Mouse (Mus musculus): Measurements from ENCODE around the gene Idi2. TPM values are rescaled to one million over a fixed set of nuclear protein-coding genes. Genes with fewer than 3 reads are reported as not detected.
"Not testable (repeated sequence)": the region's sequence is repeated elsewhere in the genome, so short reads cannot be mapped to it uniquely, and the experiment has no call there.

Idi2 gene
- not detected in 2 replicates for polyA plus RNA-seq (2011; ENCODE audit: insufficient read depth, insufficient read length, low replicate concordance, missing spikeins)

DNA sequence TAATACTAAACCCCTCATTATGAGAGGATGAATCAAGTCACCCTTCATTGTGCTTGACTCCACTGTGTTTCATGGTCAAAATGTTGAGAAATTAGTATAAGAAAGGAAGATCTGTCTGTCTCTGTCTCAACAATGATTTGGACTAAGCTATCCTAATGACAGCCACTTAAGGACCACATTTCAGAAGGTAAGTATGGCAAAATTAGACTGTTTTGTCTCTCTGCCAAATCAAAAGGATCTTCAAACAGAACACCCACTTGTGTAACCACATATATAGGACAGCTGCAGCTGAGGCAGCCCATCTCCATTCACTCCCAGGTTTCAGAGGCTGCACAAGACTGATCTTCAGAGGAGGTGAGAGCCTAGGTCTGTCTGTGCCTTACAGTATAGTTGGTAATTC, at the start of gene Idi2:
TSS of gene Idi2 (plus strand) at position 301 of the 400 bp plus-strand sequence.
- H3K4me1 ChIP-seq (ENCODE audit: control insufficient read depth, insufficient read depth, low read length); H3K27ac ChIP-seq (ENCODE audit: control insufficient read depth, insufficient read depth, low read depth, low read length, poor library complexity); H3K4me3 ChIP-seq (replicated peaks; ENCODE audit: control insufficient read depth, low read depth, low read length): not testable (repeated sequence)

DNA sequence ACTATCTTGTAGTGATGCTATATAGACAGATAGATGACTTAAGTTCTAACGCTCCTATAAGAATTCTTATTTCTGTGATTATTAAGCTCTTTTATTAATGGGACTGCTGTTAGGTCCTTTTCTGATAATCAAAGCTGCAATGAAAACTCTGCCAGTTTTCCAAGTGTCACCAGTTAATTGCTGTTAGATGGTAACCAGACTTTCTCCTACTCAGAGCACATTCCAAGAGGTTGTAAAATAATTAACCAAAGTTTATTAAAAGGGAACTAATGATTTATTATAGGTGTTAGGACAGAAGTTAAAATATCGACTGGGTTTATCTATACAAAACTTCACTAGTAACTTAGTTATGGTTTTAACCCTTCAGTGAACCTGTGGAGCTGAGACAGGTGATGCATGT, 46.7 kb upstream of the Idi2 start:
- 78% methylated on average over 2 of the region's 2 CpGs for WGBS
- H3K4me1 ChIP-seq (ENCODE audit: control insufficient read depth, insufficient read depth, low read length); H3K27ac ChIP-seq (ENCODE audit: control insufficient read depth, insufficient read depth, low read depth, low read length, poor library complexity); H3K4me3 ChIP-seq (replicated peaks; ENCODE audit: control insufficient read depth, low read depth, low read length): not testable (repeated sequence)

DNA sequence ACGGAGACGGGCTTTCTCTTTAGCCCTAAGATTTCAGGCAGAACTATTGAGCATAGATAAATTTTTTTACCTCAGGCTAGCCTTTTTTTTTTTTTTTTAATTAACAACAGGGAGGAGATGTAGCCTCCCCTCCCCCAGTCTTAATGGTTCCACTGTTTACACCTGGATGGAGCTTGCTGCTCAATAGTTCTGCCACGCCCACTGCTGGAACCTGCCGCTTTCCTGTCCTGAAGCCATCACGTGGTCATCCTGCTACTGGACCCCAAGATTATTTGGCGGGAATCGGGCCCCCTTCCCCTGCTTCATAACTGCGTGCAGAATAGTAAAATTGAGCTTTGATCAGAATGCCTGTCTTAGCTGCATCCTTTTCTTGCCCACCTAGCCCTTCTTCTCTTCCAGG, 38.8 kb upstream of the Idi2 start:
- WGBS = 90% methylated on average over 8 of the region's 8 CpGs
- not testable (repeated sequence) for H3K27ac ChIP-seq (ENCODE audit: control insufficient read depth, insufficient read depth, low read depth, low read length, poor library complexity); H3K4me1 ChIP-seq (ENCODE audit: control insufficient read depth, insufficient read depth, low read length); H3K4me3 ChIP-seq (replicated peaks; ENCODE audit: control insufficient read depth, low read depth, low read length)

DNA sequence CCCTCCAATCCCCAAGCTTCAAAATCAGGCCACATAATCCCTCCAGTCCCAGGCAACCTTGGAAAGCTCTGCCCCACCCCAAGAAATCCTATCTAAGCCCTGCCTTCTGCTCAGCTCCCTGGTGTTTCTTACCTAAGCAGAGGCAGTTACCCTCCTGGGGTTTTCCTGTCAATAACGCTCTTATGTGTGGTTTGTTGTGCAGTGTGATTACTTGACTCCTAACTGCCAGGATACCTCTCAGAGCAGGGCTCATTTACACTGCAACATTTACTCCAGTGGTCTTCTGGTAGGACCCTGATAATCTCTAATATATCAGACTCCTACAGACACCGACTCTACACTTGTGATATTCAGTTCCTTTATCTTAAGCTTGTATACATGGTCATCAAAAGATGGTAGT, 19.2 kb upstream of the Idi2 start:
- Histone ChIP-seq H3K4me1 (ENCODE audit: control insufficient read depth, insufficient read depth, low read length) (no peaks in the 10 kb centered on the region), H3K4me3 (replicated peaks; ENCODE audit: control insufficient read depth, low read depth, low read length) (no peak overlapping the region), H3K27ac (ENCODE audit: control insufficient read depth, insufficient read depth, low read depth, low read length, poor library complexity) (no peak overlapping the region)
- TF ChIP-seq CTCF (IDR thresholded peaks at IDR 0.05; ENCODE audit: control insufficient read depth, insufficient read depth, low read length) = no peak
- TF ChIP-seq POLR2A (IDR thresholded peaks at IDR 0.05; ENCODE audit: borderline replicate concordance, control insufficient read depth, low read depth, low read length) = no peak
- WGBS = 41% methylated on average over 2 of the region's 2 CpGs

DNA sequence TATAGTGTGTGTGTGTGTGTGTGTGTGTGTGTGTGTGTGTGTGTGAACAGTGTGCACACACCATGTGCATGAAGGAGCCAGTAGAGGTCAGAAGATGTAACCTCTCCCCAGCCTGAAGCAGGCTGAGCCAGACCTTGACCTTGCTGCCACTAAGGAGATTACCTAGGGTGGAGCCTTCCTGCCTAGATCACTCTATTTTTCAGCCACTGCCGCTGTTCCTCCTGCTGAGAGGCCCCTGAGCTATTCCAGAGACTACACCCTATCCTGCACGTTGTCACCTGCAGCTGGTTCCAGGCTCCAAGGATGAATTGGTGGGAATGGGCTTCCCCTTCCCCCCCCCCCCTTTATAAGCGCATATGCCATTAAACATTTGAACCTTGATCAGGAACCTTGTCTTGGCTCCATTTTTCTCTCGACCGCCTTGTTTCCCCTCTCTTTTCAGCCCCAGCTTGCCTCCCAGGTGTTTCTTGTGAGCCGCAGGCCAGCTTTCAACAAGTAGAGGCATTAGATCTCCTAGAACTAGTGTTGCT, 15.0 kb upstream of the Idi2 start:
- 80% methylated on average over 6 of the region's 6 CpGs for WGBS
- H3K27ac ChIP-seq (ENCODE audit: control insufficient read depth, insufficient read depth, low read depth, low read length, poor library complexity); H3K4me1 ChIP-seq (ENCODE audit: control insufficient read depth, insufficient read depth, low read length); H3K4me3 ChIP-seq (replicated peaks; ENCODE audit: control insufficient read depth, low read depth, low read length): not testable (repeated sequence)

DNA sequence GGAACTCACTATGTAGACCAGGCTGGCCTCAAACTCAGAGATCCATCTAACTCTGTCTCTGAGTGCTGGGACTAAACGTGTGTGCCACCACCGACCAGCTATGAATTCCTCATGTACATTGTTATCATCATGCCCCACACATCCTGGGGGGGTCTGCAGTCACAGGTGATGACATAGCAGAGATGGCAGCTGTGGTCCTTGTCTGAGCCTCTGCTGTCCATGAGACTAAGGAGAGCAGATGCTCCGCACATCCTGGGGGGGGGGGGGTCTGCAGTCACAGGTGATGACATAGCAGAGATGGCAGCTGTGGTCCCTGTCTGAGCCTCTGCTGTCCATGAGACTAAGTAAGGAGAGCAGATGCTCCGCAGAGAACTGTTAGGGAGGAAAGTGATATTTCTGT, 11.6 kb upstream of the Idi2 start:
- H3K27ac ChIP-seq (ENCODE audit: control insufficient read depth, insufficient read depth, low read depth, low read length, poor library complexity); H3K4me1 ChIP-seq (ENCODE audit: control insufficient read depth, insufficient read depth, low read length); H3K4me3 ChIP-seq (replicated peaks; ENCODE audit: control insufficient read depth, low read depth, low read length): not testable (repeated sequence)
- 69% methylated on average over 4 of the region's 4 CpGs for WGBS

DNA sequence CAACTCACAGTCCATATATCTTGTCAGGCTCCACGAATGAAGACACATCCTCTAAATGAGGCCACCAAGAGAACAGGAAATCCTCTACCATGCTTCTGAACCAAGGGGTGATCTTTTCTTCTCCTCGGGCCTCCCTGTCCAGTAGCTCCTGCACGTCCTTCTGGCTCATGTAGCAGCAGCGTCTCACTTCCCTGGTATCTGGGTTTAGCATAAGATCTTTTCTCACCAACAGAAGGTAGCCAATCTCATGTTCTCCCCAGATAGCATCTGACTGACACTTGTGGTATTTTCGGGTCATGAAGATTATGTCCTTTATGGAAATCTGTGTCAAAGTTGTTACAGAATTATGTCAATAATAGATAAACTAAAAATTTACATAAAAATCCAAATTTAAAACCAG, 11.0 kb upstream of the Idi2 start:
- H3K4me3 ChIP-seq (replicated peaks; ENCODE audit: control insufficient read depth, low read depth, low read length); H3K4me1 ChIP-seq (ENCODE audit: control insufficient read depth, insufficient read depth, low read length); H3K27ac ChIP-seq (ENCODE audit: control insufficient read depth, insufficient read depth, low read depth, low read length, poor library complexity): not testable (repeated sequence)
- 7% methylated on average over 1 of the region's 5 CpGs for WGBS

DNA sequence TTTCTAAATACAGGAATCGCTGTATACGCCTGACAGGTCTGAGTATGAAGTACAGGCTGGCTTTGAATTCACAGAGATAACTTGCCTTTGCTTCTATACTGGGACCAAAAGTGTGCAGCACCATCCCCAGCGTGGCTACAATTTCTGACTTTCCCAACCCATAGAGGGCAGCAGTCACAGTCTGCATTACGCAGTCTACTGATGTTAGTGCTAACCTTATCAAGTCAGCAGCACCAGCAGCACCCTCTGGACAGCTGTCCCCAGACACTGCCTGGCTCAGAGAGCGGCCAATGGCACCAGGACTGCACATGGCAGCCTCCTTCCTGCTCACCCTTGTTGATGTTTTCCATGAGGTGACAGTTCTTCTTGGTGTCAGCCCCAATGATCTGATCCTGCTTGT, 8.8 kb upstream of the Idi2 start:
- H3K4me3 ChIP-seq (replicated peaks; ENCODE audit: control insufficient read depth, low read depth, low read length) = not testable (repeated sequence)
- WGBS = no CpG with 5 or more reads among the region's 5 CpGs

DNA sequence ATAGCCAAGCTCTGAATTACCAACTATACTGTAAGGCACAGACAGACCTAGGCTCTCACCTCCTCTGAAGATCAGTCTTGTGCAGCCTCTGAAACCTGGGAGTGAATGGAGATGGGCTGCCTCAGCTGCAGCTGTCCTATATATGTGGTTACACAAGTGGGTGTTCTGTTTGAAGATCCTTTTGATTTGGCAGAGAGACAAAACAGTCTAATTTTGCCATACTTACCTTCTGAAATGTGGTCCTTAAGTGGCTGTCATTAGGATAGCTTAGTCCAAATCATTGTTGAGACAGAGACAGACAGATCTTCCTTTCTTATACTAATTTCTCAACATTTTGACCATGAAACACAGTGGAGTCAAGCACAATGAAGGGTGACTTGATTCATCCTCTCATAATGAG, 4.5 kb upstream of the Idi2 start, which contains the start of gene Gm9745:
TSS of gene Gm9745 (minus strand) at position 101 of the 400 bp plus-strand sequence.
- H3K4me1 ChIP-seq (ENCODE audit: control insufficient read depth, insufficient read depth, low read length); H3K4me3 ChIP-seq (replicated peaks; ENCODE audit: control insufficient read depth, low read depth, low read length); H3K27ac ChIP-seq (ENCODE audit: control insufficient read depth, insufficient read depth, low read depth, low read length, poor library complexity): not testable (repeated sequence)

More for the DNA sequence above, 8.8 kb upstream of the Idi2 start:
- not testable (repeated sequence) for H3K4me1 ChIP-seq (ENCODE audit: control insufficient read depth, insufficient read depth, low read length); H3K27ac ChIP-seq (ENCODE audit: control insufficient read depth, insufficient read depth, low read depth, low read length, poor library complexity)

DNA sequence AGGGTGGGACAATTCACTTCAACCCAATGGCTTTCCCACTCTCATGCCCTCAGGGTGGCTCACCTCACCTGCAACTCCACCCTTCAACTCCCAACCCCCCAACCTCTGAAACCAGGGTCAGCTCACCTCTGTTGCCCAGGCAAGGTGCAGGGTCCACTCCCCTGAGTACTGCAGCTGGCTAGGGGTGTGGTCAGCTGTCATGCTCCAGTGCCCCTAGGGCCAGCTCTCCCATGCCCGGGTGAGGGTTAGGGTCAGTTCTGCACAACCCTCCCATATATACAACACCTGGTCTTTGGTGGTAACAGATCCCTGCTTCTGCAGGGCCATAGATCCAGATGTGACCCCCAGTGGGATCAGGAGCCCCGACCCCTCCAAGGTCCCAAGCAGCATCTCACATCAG, 2.5 kb downstream of the Idi2 start:
- not testable (repeated sequence) for H3K4me3 ChIP-seq (replicated peaks; ENCODE audit: control insufficient read depth, low read depth, low read length); H3K4me1 ChIP-seq (ENCODE audit: control insufficient read depth, insufficient read depth, low read length); H3K27ac ChIP-seq (ENCODE audit: control insufficient read depth, insufficient read depth, low read depth, low read length, poor library complexity)
- 90% methylated on average over 2 of the region's 2 CpGs for WGBS

DNA sequence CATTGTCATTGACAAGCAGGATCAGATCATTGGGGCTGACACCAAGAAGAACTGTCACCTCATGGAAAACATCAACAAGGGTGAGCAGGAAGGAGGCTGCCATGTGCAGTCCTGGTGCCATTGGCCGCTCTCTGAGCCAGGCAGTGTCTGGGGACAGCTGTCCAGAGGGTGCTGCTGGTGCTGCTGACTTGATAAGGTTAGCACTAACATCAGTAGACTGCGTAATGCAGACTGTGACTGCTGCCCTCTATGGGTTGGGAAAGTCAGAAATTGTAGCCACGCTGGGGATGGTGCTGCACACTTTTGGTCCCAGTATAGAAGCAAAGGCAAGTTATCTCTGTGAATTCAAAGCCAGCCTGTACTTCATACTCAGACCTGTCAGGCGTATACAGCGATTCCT, 4.2 kb downstream of the Idi2 start:
- not testable (repeated sequence) for H3K4me1 ChIP-seq (ENCODE audit: control insufficient read depth, insufficient read depth, low read length); H3K27ac ChIP-seq (ENCODE audit: control insufficient read depth, insufficient read depth, low read depth, low read length, poor library complexity); H3K4me3 ChIP-seq (replicated peaks; ENCODE audit: control insufficient read depth, low read depth, low read length)
- WGBS = no CpG with 5 or more reads among the region's 5 CpGs

DNA sequence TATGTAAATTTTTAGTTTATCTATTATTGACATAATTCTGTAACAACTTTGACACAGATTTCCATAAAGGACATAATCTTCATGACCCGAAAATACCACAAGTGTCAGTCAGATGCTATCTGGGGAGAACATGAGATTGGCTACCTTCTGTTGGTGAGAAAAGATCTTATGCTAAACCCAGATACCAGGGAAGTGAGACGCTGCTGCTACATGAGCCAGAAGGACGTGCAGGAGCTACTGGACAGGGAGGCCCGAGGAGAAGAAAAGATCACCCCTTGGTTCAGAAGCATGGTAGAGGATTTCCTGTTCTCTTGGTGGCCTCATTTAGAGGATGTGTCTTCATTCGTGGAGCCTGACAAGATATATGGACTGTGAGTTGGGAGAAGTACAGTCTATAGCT, 6.4 kb downstream of the Idi2 start:
- H3K27ac ChIP-seq (ENCODE audit: control insufficient read depth, insufficient read depth, low read depth, low read length, poor library complexity); H3K4me1 ChIP-seq (ENCODE audit: control insufficient read depth, insufficient read depth, low read length); H3K4me3 ChIP-seq (replicated peaks; ENCODE audit: control insufficient read depth, low read depth, low read length): not testable (repeated sequence)
- WGBS = 9% methylated on average over 1 of the region's 5 CpGs

DNA sequence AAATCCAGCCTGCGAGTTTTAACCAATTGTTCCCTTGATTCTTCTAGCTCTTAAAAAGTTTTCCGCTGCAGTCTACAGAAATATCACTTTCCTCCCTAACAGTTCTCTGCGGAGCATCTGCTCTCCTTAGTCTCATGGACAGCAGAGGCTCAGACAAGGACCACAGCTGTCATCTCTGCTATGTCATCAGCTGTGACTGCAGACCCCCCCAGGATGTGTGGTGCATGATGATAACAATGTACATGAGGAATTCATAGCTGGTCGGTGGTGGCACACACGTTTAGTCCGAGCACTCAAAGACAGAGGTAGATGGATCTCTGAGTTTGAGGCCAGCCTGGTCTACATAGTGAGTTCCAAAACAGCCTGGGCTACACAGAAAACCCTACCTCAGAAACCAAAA, 6.9 kb downstream of the Idi2 start:
- H3K4me3 ChIP-seq (replicated peaks; ENCODE audit: control insufficient read depth, low read depth, low read length); H3K4me1 ChIP-seq (ENCODE audit: control insufficient read depth, insufficient read depth, low read length); H3K27ac ChIP-seq (ENCODE audit: control insufficient read depth, insufficient read depth, low read depth, low read length, poor library complexity): not testable (repeated sequence)
- 54% methylated on average over 6 of the region's 6 CpGs for WGBS

DNA sequence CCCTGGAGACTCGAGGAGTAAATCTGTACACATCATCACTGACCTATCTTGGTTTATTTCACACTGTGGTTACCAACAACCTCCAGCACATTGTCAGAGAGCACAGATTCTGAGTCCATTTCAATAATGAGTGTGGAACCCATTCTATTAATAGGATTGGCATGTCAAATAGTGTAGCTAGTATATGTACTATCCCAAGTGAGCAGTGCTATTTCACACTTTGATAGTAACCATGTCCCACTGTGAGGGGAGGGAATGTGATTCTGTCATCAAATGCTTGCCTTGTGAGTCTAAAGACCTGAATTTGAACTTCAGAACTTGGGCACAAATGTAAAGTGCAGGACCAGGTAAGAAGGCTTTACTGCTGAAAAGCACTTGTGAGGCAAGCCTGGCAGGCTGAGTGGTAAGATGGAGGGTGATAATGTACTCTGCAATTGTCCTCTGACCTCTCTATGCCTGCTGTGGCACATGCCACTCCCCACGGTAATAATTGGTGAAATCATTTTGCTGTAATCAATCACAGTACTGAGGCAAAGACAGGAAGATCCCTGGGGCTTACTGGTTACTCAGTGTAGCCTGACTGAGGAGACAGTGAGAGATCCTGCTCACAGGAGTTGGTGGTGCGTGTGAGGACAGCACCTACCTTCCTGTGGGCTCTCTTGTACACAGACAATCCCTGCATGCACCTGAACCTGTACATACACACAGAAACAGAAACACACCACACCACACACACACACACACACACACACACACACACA, 8.6 kb downstream of the Idi2 start:
- not testable (repeated sequence) for H3K27ac ChIP-seq (ENCODE audit: control insufficient read depth, insufficient read depth, low read depth, low read length, poor library complexity); H3K4me3 ChIP-seq (replicated peaks; ENCODE audit: control insufficient read depth, low read depth, low read length); H3K4me1 ChIP-seq (ENCODE audit: control insufficient read depth, insufficient read depth, low read length)
- 79% methylated on average over 3 of the region's 3 CpGs for WGBS
